Mouse (Mus musculus) heart, adult 2 months (tissue): Measurements from ENCODE around the gene Ctsw.

ENCODE experiments used
- CTCF ChIP-seq: fragments of 200-600 bp; IDR thresholded peaks from 2 replicates; pipeline ENCODE4 v1.8.1; 2022; ENCODE audit warnings: antibody characterized with exemption, mild to moderate bottlenecking, moderate library complexity
- POLR2A ChIP-seq: fragments of 200-500 bp; IDR thresholded peaks from 2 replicates; pipeline ENCODE4 v1.6.1; 2011; ENCODE audit warnings: mild to moderate bottlenecking, low read depth, low read length, control low read depth; ENCODE audit not compliant: insufficient read depth

GRCm38 (mm10) chr19:5447515-5448353 is 20.6 kb downstream of the Ctsw start, which contains the start of gene Fosl1:
- TF ChIP-seq CTCF (no peak), POLR2A (no peak)
